Mouse (Mus musculus) testis, adult 2 months (tissue): ENCODE data around the gene 4930432K21Rik.

Experiments
- CTCF ChIP-seq: fragments of 200-500 bp; IDR thresholded peaks from 2 replicates; pipeline ENCODE4 v1.5.1; 2012; ENCODE audit warnings: low read depth, mild to moderate bottlenecking, inconsistent platforms, low read length, moderate library complexity; ENCODE audit not compliant: control insufficient read depth, insufficient read depth, insufficient replicate concordance
- POLR2A ChIP-seq: fragments of 200-500 bp; IDR thresholded peaks from 2 replicates; pipeline ENCODE4 v1.6.1; 2012; ENCODE audit warnings: low read depth, mild to moderate bottlenecking, inconsistent platforms, low read length, moderate library complexity; ENCODE audit not compliant: control insufficient read depth

DNA sequence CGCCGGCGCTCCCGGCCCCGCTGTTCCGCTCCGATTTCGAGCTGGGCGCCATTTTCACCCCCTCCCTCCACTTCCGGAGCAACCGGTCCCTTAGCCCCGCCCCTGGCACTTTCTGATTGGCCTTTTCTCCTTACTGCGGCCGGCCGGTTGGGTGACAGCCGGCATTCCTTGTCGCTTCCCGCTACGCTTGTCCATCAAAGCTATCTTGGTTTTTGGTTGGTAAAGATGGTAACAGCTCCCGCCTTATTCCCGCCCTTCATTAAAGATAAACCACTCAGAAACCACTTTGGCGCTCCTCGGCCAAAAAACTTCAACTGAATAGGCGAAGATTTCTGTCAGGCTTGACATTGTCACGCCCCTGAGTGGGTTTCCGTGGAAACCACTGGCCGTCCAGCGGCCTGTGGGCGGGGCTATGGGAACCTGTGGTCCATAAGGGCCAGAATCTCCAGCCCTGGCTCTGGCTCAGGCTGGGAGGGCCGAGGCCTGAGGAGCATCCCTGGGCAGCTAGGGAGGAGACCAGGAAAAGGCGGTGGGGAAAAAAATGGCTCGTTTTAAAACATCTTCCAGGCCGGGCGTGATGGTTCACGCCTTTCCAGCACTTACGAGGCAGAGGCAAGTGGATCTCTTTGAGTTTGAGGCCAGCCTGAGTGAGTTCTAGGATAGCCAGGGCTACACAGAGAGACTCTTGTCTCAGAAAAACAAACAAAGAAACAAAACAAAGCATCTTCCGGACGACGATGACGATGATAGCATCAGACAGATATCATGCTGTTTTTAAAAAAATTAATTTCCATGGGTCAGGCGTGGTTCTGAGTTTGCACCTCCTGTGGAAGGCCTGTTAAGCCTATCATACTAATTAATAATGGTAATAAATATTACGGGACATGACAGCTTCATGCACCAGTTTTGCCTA, 42.9 kb upstream of the 4930432K21Rik start, which contains the start of gene Dcaf15:
- TF ChIP-seq CTCF (no peak), POLR2A (peak; percentile 57)
